Mouse (Mus musculus) E14TG2a.4 (cell line): ENCODE results near the gene Ptrh1.

ENCODE experiments used
- CTCF ChIP-seq: conservative IDR thresholded peaks from 2 replicates; pipeline ENCODE4 v1.5.1; 2014; ENCODE audit warnings: low read length
- NANOG ChIP-seq: IDR thresholded peaks from 2 replicates; pipeline ENCODE4 v1.6.1; 2014; ENCODE audit warnings: borderline replicate concordance, low read length, mixed read lengths
- POU5F1 ChIP-seq: IDR thresholded peaks from 2 replicates; pipeline ENCODE4 v1.6.1; 2014; ENCODE audit warnings: low read length, borderline replicate concordance

DNA sequence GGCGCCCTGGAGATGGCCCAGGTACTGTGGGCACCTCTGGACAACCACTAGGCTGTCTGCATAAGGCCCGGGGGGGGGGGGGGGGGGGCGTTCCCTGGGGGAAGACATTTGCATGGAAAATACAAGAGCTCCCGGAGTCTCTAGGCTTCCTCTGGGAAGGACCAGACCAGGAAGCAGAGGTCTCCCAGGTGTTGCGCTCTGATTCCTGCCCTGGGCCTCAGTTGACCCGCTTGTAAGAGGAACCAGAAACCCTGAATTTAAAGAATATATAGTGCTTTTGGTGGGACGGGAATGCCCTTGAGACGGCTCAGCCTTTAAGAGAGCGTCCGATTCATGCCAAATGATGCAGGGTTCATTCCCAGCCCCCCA, 23.9 kb upstream of the Ptrh1 start:
- TF ChIP-seq CTCF, result no peak
- TF ChIP-seq POU5F1, result no peak
- TF ChIP-seq NANOG, result no peak
